Mouse (Mus musculus) cortical plate, adult 2 months (tissue): Measurements from ENCODE around the gene Gtf2i.

ENCODE experiments used
- CTCF ChIP-seq: fragments of 200-500 bp; IDR thresholded peaks from 2 replicates; pipeline ENCODE4 v1.5.1; 2011; ENCODE audit warnings: mild to moderate bottlenecking, control low read depth, low read length; ENCODE audit not compliant: insufficient read depth; ENCODE audit errors: extremely low read depth
- POLR2A ChIP-seq: fragments of 200-500 bp; IDR thresholded peaks from 2 replicates; pipeline ENCODE4 v1.6.1; 2011; ENCODE audit warnings: mild to moderate bottlenecking, low read length, control low read depth; ENCODE audit not compliant: insufficient read depth; ENCODE audit errors: extremely low read depth

GRCm38 (mm10) chr5:134322355-134322754, 7.8 kb upstream of the Gtf2i start:
- TF ChIP-seq POLR2A, result no peak
- no peak for TF ChIP-seq CTCF
